Mouse (Mus musculus) heart, embryonic 14.5 days (tissue): ENCODE results near the gene Olfr655. TPM values are rescaled to one million over a fixed set of nuclear protein-coding genes. Genes with fewer than 3 reads are reported as not detected.

ENCODE experiments used
- ATAC-seq: fragments of 200-750 bp; cut with Nextera tagmentation; 2 replicates; pipeline ENCODE4 v1.8.0; 2017; ENCODE audit warnings: low read depth, moderate TSS enrichment; ENCODE audit not compliant: insufficient number of reproducible peaks, insufficient read depth, low FRiP score
- H3K27ac ChIP-seq, 2 experiments: fragments of 200-500 bp in 1 of 2; fragments of 300-500 bp in 1 of 2; sonication (generic) in 1 of 2; replicated peaks in 1 of 2; 2 replicates each; pipeline ENCODE4 v1.5.1; 2012 to 2014; ENCODE audit warnings: low read depth in 2 of 2, low read length in 2 of 2, control low read depth in 1 of 2, mild to moderate bottlenecking in 1 of 2, mixed read lengths in 1 of 2; ENCODE audit not compliant: control insufficient read depth in 1 of 2, insufficient read depth in 1 of 2
- H3K27me3 ChIP-seq: fragments of 300-500 bp; sonication (generic); 2 replicates; pipeline ENCODE4 v1.6.1; 2014; ENCODE audit warnings: mild to moderate bottlenecking, low read length, control low read depth; ENCODE audit not compliant: control insufficient read depth, insufficient read depth
- H3K36me3 ChIP-seq: fragments of 300-500 bp; sonication (generic); 2 replicates; pipeline ENCODE4 v1.6.1; 2014; ENCODE audit warnings: mild to moderate bottlenecking, control low read depth, low read length, mixed read lengths; ENCODE audit not compliant: control insufficient read depth, insufficient read depth
- H3K4me1 ChIP-seq, 2 experiments: fragments of 200-500 bp in 1 of 2; fragments of 300-500 bp in 1 of 2; sonication (generic) in 1 of 2; 2 replicates each; pipeline ENCODE4 v1.6.1; 2012 to 2014; ENCODE audit warnings: low read length in 2 of 2, control low read depth in 1 of 2, mixed read lengths in 1 of 2; ENCODE audit not compliant: control insufficient read depth in 2 of 2, insufficient read depth in 2 of 2
- H3K4me2 ChIP-seq: fragments of 300-500 bp; sonication (generic); 2 replicates; pipeline ENCODE4 v1.6.1; 2014; ENCODE audit warnings: mild to moderate bottlenecking, low read length
- H3K4me3 ChIP-seq, 2 experiments: fragments of 200-500 bp in 1 of 2; fragments of 300-500 bp in 1 of 2; sonication (generic) in 1 of 2; 2 replicates each; pipeline ENCODE4 v1.5.1; 2012 to 2014; ENCODE audit warnings: low read length in 2 of 2, mild to moderate bottlenecking in 2 of 2, control low read depth in 1 of 2, low read depth in 1 of 2, moderate library complexity in 1 of 2; ENCODE audit not compliant: control insufficient read depth in 1 of 2, insufficient read depth in 1 of 2
- H3K9ac ChIP-seq: fragments of 300-500 bp; sonication (generic); 2 replicates; pipeline ENCODE4 v1.6.1; 2014; ENCODE audit warnings: mild to moderate bottlenecking, low read length
- H3K9me3 ChIP-seq: fragments of 300-500 bp; sonication (generic); 2 replicates; pipeline ENCODE4 v1.6.1; 2016; ENCODE audit warnings: low read length, control low read depth; ENCODE audit not compliant: control insufficient read depth
- WGBS: fragments of 180-500 bp; shearing (Covaris S2); extraction: QIAGEN DNeasy Blood & Tissue Kit; methylation state at CpG from one replicate; pipeline ENCODE4 v1.1.7; 2014; 5-methylcytosine and 5-hydroxymethylcytosine counted together
- polyA plus RNA-seq: library from polyadenylated mRNA; unstranded; fragments of >200 nt; fragmentation: Nextera tagmentation; extraction: Ambion mirVana; gene quantifications from 2 replicates; pipeline ENCODE4 v1.2.1, GENCODE M21; 2014

Gene Olfr655
- polyA plus RNA-seq, 1 experiment from 2014 or later, result not detected

DNA sequence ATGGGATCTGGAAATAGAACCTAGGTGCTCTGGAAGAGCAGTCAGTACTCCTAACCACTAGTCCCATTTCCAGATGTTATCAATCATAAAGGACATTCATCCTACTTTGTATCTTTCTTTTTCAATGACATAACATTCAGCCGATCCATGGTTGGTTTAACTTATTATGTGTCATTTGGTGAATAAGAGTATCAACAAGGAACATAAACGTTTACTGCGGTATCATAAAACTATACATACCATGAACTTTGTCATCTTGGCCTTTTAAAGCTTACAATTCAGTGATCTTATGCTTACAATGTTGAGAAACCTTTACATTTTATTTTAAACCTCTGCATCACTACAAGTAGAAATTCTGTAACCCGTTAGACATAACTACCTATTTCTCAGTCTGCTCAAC lies 20.1 kb downstream of the Olfr655 start:
- Histone ChIP-seq H3K36me3 (no peaks in the 10 kb centered on the region), H3K9ac (no peak overlapping the region), H3K4me3 (no peak overlapping the region), H3K9me3 (no peaks in the 10 kb centered on the region), H3K27me3 (no peaks in the 10 kb centered on the region), H3K27ac (no peak overlapping the region), H3K4me2 (no peak overlapping the region), H3K4me1 (no peaks in the 10 kb centered on the region)
- ATAC-seq, result no peak
- 78% methylated on average over 4 of the region's 4 CpGs for WGBS

DNA sequence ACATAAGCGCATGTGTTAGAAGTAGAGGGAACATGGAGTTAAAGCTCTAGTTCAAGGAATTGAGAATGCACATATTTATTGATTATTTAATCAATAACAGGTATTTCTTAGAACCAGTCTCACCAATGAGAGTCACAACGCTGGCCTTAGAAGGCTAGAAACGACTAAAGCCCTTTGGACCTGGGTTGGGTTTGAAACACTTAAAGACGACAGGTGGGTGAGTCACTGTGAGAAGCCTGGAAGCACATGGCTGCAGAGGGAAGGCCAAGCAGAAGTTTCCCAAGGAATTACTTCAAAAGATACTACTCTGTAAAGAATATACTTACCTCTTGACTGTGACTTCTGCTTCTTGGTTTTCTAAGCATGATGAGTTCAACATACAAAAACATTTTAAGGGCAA lies 20.7 kb downstream of the Olfr655 start:
- ATAC-seq, result no peak
- no peaks in the 10 kb centered on the region for H3K9me3 ChIP-seq
- 73% methylated on average over 4 of the region's 4 CpGs for WGBS
- no peak overlapping the region for H3K4me3 ChIP-seq
- no peak overlapping the region for H3K9ac ChIP-seq
- no peaks in the 10 kb centered on the region for H3K27me3 ChIP-seq
- no peaks in the 10 kb centered on the region for H3K36me3 ChIP-seq
- no peak overlapping the region for H3K4me2 ChIP-seq
- no peaks in the 10 kb centered on the region for H3K4me1 ChIP-seq
- H3K27ac ChIP-seq, result no peak overlapping the region

DNA sequence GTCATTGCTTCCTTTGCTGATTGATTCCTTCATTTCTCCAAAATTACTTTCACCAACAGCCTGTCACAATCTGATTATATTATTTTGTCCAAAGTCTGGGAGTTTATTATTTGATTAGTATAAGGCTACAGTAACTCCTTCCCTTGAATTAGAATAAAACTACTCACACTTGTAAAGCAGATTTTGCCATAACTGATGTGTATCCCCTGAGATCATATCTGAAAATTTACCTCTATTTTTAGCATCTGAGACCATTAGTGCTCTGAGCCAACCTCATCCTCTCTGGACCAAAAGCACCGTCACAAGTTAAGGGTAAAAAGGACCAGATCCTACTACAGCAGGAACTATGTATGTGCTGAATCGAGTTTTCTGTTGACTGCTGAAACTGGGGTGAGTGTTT lies 24.6 kb downstream of the Olfr655 start, which contains the start of gene Olfr653:
Olfr653 (plus strand) TSS at position 301 of the 400 bp plus-strand sequence.
- no peaks in the 10 kb centered on the region for H3K4me1 ChIP-seq
- H3K36me3 ChIP-seq, result no peaks in the 10 kb centered on the region
- H3K4me2 ChIP-seq, result no peak within 1 kb of the TSS
- H3K27me3 ChIP-seq, result no peaks in the 10 kb centered on the region
- no peak within 1 kb of the TSS for H3K4me3 ChIP-seq
- 48% methylated on average over 2 of the region's 2 CpGs for WGBS
- no peak for ATAC-seq
- no peaks in the 10 kb centered on the region for H3K9me3 ChIP-seq
- no peak within 1 kb of the TSS for H3K27ac ChIP-seq
- H3K9ac ChIP-seq, result no peak within 1 kb of the TSS

DNA sequence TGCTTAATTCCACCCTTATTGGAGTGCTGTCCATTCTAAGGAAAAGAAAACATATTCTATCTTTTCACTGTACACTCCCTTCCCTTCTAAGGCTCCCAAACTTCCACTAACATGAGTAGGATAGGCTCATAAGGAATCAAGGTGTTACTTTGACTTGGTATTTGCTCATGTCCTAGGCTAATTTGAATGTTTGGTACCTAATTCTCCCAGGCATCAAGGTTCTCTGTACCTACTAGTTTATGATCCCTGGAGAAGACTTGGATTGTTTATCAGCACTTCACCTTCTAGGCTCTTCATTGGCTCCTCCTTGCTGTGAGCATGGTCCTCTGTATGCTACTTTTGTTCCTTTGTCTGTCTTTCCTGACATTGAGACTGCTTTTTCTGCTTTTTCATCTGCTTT lies 41.0 kb downstream of the Olfr655 start, which contains the start of gene Olfr652:
Olfr652 (plus strand) TSS at position 301 of the 400 bp plus-strand sequence.
- Histone ChIP-seq H3K4me3 (no peak within 1 kb of the TSS), H3K27me3 (no peaks in the 10 kb centered on the region), H3K27ac (no peak within 1 kb of the TSS), H3K4me2 (no peak within 1 kb of the TSS), H3K36me3 (no peaks in the 10 kb centered on the region), H3K9ac (no peak within 1 kb of the TSS), H3K4me1 (no peaks in the 10 kb centered on the region), H3K9me3 (no peaks in the 10 kb centered on the region)
- ATAC-seq, result no peak

DNA sequence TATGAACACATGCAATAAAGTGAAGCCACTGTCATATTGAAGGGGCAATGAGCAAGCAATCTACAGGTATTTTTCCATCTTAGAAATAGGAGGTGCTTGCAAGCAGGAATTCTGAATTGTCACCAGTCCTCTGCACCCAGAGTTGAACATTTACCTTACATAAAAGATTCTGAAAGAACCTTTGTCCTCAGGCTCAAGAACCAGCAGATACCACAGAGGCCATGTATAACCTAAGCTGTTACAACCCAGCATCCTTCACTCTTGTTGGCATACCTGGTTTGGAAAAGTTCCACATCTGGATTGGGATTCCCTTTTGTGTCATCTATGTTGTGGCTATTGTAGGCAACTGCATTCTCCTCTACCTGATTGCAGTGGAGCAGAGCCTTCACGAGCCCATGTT lies 48.9 kb downstream of the Olfr655 start:
- Histone ChIP-seq H3K4me3 (no peak overlapping the region), H3K9ac (no peak overlapping the region), H3K36me3 (no peaks in the 10 kb centered on the region), H3K9me3 (no peaks in the 10 kb centered on the region), H3K27me3 (no peaks in the 10 kb centered on the region), H3K27ac (no peak overlapping the region), H3K4me2 (no peak overlapping the region), H3K4me1 (no peaks in the 10 kb centered on the region)
- ATAC-seq, result no peak
- 26% methylated on average over 1 of the region's 1 CpGs for WGBS

DNA sequence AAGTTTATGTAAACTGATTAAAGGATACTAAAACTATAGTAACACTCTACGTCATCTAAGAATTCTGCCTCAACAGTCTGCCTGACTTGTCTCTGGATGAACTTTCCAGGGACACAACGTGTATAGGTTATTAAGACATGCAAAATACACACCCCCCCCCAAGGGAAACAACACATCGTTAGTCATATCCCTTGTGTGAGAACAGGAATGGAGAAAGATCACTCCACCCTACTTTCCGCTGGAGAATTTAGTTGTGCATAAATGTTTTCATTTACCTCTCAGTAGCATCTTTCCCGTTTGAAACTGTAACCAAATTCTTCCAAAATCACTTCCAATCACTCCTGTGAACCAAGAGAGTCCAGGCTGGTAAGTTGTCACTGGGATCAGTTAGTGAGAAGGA lies 51.7 kb downstream of the Olfr655 start, which contains the start of gene Olfr651:
Olfr651 (plus strand) TSS at position 301 of the 400 bp plus-strand sequence.
- H3K9ac ChIP-seq, result no peak within 1 kb of the TSS
- H3K27me3 ChIP-seq, result no peaks in the 10 kb centered on the region
- H3K27ac ChIP-seq, result no peak within 1 kb of the TSS
- no peak within 1 kb of the TSS for H3K4me2 ChIP-seq
- H3K9me3 ChIP-seq, result no peaks in the 10 kb centered on the region
- ATAC-seq, result no peak
- no peaks in the 10 kb centered on the region for H3K36me3 ChIP-seq
- no peak within 1 kb of the TSS for H3K4me3 ChIP-seq
- WGBS, result 64% methylated on average over 5 of the region's 5 CpGs
- H3K4me1 ChIP-seq, result no peaks in the 10 kb centered on the region

Other genes starting within 250 kb of the Olfr655 start
- 2.0 and 2.6 TPM in 2 replicates for gene Trim12c, start 248.4 kb downstream of the Olfr655 start, polyA plus RNA-seq
- gene Trim30b, start 231.9 kb downstream of the Olfr655 start, polyA plus RNA-seq, result not detected in 2 replicates
- 0.11 and 0.23 TPM in 2 replicates for gene Trim30c, start 200.9 kb downstream of the Olfr655 start, polyA plus RNA-seq
- gene Trim30a, start 136.6 kb downstream of the Olfr655 start, polyA plus RNA-seq, result 1.2 and 1.6 TPM in 2 replicates
- gene Trim30d, start 93.9 kb downstream of the Olfr655 start, polyA plus RNA-seq, result 0.70 and 0.98 TPM in 2 replicates
- gene Olfr651, start 51.6 kb downstream of the Olfr655 start, polyA plus RNA-seq, result not detected in 2 replicates
- not detected in 2 replicates for gene Olfr652, start 40.9 kb downstream of the Olfr655 start, polyA plus RNA-seq
- gene Olfr653, start 24.5 kb downstream of the Olfr655 start, polyA plus RNA-seq, result not detected in 2 replicates
- not detected in 2 replicates for gene Olfr654, start 14.8 kb downstream of the Olfr655 start, polyA plus RNA-seq
- gene Olfr656, start 12.2 kb upstream of the Olfr655 start, polyA plus RNA-seq, result not detected in 2 replicates
- not detected in 2 replicates for gene Olfr657, start 23.0 kb upstream of the Olfr655 start, polyA plus RNA-seq
- not detected in 2 replicates for gene Olfr658, start 45.5 kb upstream of the Olfr655 start, polyA plus RNA-seq
- gene Olfr659, start 65.0 kb upstream of the Olfr655 start, polyA plus RNA-seq, result not detected in 2 replicates
- gene Olfr661, start 84.7 kb upstream of the Olfr655 start, polyA plus RNA-seq, result not detected in 2 replicates
- not detected in 2 replicates for gene Usp17le, start 175.7 kb upstream of the Olfr655 start, polyA plus RNA-seq
- gene Usp17lb, start 240.8 kb upstream of the Olfr655 start, polyA plus RNA-seq, result not detected in 2 replicates